Mouse (Mus musculus) adrenal gland, adult 18-20 months (tissue): Measurements from ENCODE around the gene Cdc42se2. TPM values are rescaled to one million over a fixed set of nuclear protein-coding genes. Genes with fewer than 3 reads are reported as not detected.
A peak's percentile ranks its signal among the peaks of the same experiment; 100 is the strongest.

Source experiments
- DNase-seq, 2 experiments: peaks; one replicate each; pipeline ENCODE4 v3.0.0; 2021 to 2022; ENCODE audit warnings: low spot score in 2 of 2
- long read RNA-seq, 2 experiments: library from polyadenylated mRNA; stranded (forward); transcript quantifications; one replicate each; pipeline ENCODE4 v2.0.0; 2021
- total RNA-seq, 2 experiments: library from RNA; stranded (reverse); gene quantifications; 1 replicate in 1 of 2; 2 replicates in 1 of 2; pipeline ENCODE4 v1.2.3; 2021

Cdc42se2 gene
- total RNA-seq, result 10 to 100 TPM; 18.5 to 21.1 TPM
- long read RNA-seq, experiment 1, transcript Cdc42se2-201 (6 exons, 3,069 nt), result major isoform, 23 of 29 reads
- long read RNA-seq, experiment 1, partial matches to known transcripts, result 1 of 29 reads
- long read RNA-seq, experiment 1, other reads (novel, unspliced or antisense), result 5 of 29 reads
- long read RNA-seq, experiment 2, transcript Cdc42se2-201 (6 exons, 3,069 nt), result major isoform, 44 of 63 reads
- long read RNA-seq, experiment 2, partial matches to known transcripts, result 3 of 63 reads
- long read RNA-seq, experiment 2, other reads (novel, unspliced or antisense), result 16 of 63 reads

DNA sequence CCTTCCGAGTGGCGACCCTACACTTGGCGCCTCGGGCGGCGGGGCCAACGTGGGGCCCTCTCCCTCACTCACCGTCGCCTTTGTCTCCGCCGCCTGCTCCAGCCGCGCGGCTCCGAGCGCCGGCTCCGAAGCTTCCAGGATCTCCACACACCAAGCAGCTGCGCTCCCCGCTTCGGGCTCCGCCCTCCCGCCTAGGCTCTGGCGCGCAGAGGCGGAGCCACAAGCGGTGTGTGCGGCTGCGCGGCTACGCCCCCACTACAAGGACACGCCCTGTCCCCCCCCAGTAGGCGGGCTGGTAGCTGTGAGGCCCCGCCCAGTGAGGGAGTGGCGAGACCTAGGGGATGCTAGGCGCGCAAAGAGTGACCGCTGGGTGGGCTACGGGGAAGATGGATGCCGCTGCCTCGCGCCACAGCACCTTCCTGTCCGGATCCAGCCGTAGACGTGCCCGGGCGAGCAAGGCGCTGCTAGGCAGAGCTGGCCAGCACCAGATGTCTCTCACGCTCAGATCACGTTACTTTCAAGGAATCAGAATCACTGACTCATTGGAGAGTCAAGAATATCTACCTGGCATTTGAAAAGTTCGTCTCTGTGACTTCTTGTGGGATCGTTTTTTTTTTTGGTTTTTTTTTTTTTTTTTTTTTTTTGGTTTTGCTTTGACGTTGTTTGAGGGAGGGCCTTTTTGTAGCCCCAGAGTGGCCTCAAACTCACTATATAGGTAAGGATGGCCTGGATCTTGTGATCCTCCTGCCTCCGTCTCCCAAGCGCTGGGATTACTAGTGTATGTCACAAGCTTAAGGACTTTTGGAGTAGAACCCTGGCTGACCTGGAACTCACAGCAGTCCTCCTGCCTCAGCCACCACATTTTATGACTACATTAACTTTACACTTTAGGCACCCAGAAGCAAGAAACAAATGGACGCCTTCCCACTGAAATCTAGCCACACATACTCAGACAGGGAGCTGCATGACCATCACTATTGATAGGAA is at the start of gene Cdc42se2:
Cdc42se2 (minus strand) TSS at position 188 of the 987 bp plus-strand sequence.
- DNase-seq, result peak; percentile 96 to 97

- DNase-seq, result peak in 1 of 2 experiments; percentile 42
Observed at GRCm38 (mm10) chr11:54836106-54836505, 48.6 kb upstream of the Cdc42se2 start.

- DNase-seq, result no peak
Observed at GRCm38 (mm10) chr11:54834596-54834995, 47.1 kb upstream of the Cdc42se2 start.

GRCm38 (mm10) chr11:54833833-54834232 is 46.4 kb upstream of the Cdc42se2 start:
- no peak for DNase-seq

DNA sequence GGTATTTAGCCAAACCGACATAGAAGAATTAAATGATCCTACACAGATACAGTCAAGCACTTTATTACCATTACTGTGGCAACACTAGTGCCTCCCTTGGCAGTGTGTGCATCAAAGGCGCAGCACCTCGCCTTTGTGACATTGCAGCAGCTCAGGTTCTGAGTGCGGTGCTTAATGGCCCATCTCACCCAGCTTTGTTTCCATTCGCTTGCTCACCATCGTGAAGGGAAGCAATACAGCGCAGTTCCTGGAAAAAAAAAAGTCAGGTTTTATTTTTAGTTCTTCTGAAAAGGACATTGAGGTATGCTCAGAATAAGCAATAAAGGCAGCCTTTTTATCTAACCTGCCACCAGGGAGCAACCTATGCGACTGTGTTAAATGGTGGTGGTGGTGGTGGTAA is 39.3 kb upstream of the Cdc42se2 start:
- no peak for DNase-seq

DNA sequence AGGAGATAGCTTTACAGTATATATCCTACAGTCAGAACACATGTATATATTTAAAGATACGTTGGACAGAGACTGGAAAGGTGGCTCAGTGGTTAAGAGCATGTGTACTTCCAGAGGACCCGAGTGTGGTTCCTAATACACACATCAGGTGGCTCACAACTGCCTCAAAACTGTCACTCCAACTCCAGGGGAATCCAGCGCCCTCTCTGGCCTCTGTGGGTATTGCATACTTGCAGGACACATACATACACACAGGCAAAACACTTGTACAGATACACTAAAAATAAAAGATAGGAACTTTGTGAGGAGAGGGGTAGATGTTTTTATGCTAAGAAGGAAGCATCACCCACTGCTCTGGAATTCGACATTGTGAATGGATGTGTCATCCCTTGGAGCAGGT is 38.3 kb upstream of the Cdc42se2 start:
- no peak for DNase-seq

DNA sequence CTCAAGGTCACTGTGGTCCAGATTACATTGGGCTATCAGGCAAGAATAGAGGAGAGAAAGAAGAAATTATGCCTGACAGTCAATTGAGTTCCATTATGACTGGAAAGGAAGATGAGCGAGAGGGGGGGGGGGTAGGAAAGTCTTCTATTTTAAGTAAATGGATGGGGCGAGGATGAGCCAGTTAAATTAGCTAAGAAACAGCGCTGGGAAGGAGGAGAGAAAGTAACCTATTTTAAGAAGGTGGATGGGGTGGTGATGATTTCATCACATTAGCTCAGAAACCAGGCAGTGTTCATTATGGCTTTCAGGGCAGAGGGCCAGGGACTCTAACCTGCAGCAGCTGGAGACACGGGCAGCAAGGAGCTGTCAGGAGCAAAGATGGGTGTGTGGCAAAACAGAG is 36.0 kb upstream of the Cdc42se2 start:
- no peak for DNase-seq

- DNase-seq, result no peak
Observed at GRCm38 (mm10) chr11:54819489-54819888, 32.0 kb upstream of the Cdc42se2 start.

GRCm38 (mm10) chr11:54817449-54817848 is 30.0 kb upstream of the Cdc42se2 start:
- DNase-seq, result no peak

- DNase-seq, result no peak
Observed at GRCm38 (mm10) chr11:54815659-54816058, 28.2 kb upstream of the Cdc42se2 start.

DNA sequence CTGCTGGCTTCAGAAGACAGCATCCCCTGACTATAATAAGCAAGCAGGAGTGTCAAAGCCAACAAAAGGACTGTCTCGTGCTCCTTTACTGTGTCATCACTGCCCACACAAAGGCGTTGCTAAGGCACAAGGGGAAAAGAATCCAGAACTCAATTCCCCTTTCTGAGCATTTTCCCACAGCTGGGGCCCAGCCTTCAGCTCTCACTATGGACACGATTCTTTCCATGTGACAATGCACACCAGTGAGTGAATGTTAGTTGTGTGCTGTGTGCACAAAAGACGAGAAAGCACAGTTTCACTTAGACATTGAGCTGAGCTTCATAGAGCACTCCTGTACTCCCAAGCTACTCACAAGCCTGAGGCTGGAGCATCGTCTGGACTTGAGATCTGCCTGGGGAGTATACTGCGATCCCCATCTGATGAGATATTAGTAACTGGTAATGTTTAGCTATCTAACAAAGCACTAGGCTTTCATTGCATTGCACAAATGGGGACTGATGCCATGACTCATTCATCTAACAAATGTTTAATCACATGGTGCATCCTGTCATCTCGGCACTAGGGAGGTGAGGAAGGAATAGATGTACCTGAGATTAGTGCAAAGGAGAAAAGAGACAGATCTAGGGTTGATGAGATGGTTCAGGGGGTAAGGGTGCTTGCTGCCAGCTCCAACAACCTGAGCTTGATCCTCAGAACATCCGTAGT is 25.5 kb upstream of the Cdc42se2 start:
- no peak for DNase-seq

DNA sequence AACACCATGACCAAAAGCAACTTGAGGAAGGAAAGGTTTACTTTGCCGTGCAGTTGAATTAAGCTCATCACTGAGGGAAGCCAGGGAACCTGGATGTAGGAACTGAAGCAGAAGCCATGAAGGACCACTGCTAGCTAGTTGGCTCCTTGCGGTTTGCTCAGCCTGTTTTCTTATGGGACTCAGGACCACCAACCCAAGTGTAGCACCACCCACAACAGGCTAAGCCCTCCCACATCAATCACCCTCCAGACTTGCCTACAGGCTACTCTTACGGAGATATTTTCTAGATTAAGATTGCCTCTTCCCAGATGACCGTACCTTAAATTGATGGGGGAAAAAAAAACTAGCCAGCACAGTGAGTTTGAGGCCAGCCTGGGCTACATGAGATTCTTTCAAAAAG is 24.8 kb upstream of the Cdc42se2 start:
- no peak for DNase-seq

GRCm38 (mm10) chr11:54811054-54811453 is 23.6 kb upstream of the Cdc42se2 start:
- DNase-seq, result no peak

- DNase-seq, result no peak
Observed at GRCm38 (mm10) chr11:54809582-54809981, 22.1 kb upstream of the Cdc42se2 start.

GRCm38 (mm10) chr11:54808177-54808576 is 20.7 kb upstream of the Cdc42se2 start:
- DNase-seq, result no peak

DNA sequence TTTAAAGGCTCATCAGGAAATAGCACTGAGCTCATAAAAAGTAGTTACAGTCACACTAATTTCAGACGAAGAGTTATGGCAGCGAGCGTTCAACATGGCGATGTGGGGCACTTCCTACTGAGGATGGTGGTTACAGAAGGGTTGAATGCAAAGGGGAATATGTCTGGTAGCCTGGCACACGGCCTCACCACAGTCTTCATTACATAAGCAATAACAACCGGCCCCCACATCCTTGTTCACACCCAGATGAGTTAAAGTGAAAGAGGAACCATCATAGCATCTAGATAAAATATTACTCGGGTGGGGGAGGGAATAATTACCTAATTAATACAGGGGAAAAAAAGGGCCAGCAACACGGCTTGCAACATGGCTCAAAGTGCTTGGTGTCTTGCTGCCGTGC is 20.2 kb upstream of the Cdc42se2 start:
- DNase-seq, result no peak

- DNase-seq, result no peak
Observed at GRCm38 (mm10) chr11:54806891-54807290, 19.4 kb upstream of the Cdc42se2 start.

DNA sequence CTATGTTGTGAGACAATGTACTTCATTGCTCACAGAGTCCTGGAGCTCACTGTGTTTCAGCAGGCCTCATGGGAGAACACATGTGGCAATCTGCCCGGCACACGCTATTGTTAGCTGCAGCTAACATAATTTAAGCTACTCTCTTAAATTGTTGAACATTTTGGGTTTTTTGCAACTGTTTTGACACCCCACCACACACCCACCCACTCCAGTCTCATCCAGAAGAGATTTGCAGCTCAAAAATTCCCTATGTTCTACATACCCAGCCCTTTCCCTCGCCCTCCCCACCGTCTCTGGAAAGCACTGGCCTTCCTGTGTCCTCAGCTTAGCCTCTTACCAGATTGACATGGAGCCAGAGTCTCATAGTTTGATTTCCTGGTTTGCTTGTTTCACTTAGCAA is 17.7 kb upstream of the Cdc42se2 start:
- DNase-seq, result peak in 1 of 2 experiments; percentile 52

DNA sequence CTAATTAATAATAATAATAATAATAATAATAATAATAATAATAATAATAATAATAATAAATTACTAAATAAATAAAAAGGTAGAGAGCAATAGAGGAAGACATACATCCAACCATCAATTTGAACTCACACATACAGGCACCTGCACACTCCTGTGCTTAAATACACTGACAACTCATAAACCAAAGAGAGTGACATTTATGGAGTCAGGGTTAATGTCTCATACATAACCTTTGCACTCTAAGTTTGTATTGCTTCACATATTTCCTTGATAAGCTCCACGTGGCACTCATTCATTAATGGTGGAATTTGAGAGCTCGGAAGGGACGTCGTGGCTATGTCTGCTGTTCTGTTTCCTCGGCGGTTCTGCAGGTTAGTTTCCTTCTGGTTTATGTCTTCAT is 15.1 kb upstream of the Cdc42se2 start:
- DNase-seq, result no peak

GRCm38 (mm10) chr11:54801791-54802558 is 14.5 kb upstream of the Cdc42se2 start:
- peak; percentile 18 to 31 for DNase-seq

GRCm38 (mm10) chr11:54796551-54796950 is 9.1 kb upstream of the Cdc42se2 start:
- DNase-seq, result no peak
